Mouse (Mus musculus) liver, embryonic 12.5 days (tissue): ENCODE data around the gene Tnfaip8l1. TPM values are rescaled to one million over a fixed set of nuclear protein-coding genes. Genes with fewer than 3 reads are reported as not detected.

Experiments
- ATAC-seq: fragments of 200-750 bp; cut with Nextera tagmentation; 2 replicates; pipeline ENCODE4 v1.8.0; 2017; ENCODE audit warnings: moderate number of reproducible peaks, mild to moderate bottlenecking, moderate library complexity
- H3K27ac ChIP-seq: fragments of 300-500 bp; sonication (generic); 2 replicates; pipeline ENCODE4 v1.5.1; 2016; ENCODE audit warnings: mild to moderate bottlenecking
- H3K27me3 ChIP-seq: fragments of 300-500 bp; sonication (generic); replicated peaks from 2 replicates; pipeline ENCODE4 v1.6.1; 2016; ENCODE audit warnings: mild to moderate bottlenecking, moderate library complexity
- H3K36me3 ChIP-seq: fragments of 300-500 bp; sonication (generic); 2 replicates; pipeline ENCODE4 v1.6.1; 2016; ENCODE audit warnings: mild to moderate bottlenecking, moderate library complexity
- H3K4me1 ChIP-seq: fragments of 300-500 bp; sonication (generic); 2 replicates; pipeline ENCODE4 v1.6.1; 2016
- H3K4me2 ChIP-seq: fragments of 300-500 bp; sonication (generic); 2 replicates; pipeline ENCODE4 v1.6.1; 2016; ENCODE audit warnings: mild to moderate bottlenecking, moderate library complexity
- H3K4me3 ChIP-seq: fragments of 300-500 bp; sonication (generic); 2 replicates; pipeline ENCODE4 v1.5.1; 2016; ENCODE audit warnings: mild to moderate bottlenecking, moderate library complexity
- H3K9ac ChIP-seq: fragments of 300-500 bp; sonication (generic); 2 replicates; pipeline ENCODE4 v1.6.1; 2016; ENCODE audit warnings: mild to moderate bottlenecking, moderate library complexity
- H3K9me3 ChIP-seq: fragments of 300-500 bp; sonication (generic); replicated peaks from 2 replicates; pipeline ENCODE4 v1.6.1; 2016; ENCODE audit warnings: mild to moderate bottlenecking, moderate library complexity
- WGBS: fragments of 180-500 bp; shearing (Covaris S2); methylation state at CpG from one replicate; pipeline ENCODE4 v1.1.7; 2016; ENCODE audit not compliant: insufficient replicate concordance; 5-methylcytosine and 5-hydroxymethylcytosine counted together
- polyA plus RNA-seq: library from polyadenylated mRNA; unstranded; fragments of >200 nt; fragmentation: Nextera tagmentation; extraction: Ambion mirVana; gene quantifications from 2 replicates; pipeline ENCODE4 v1.2.1, GENCODE M21; 2016

The Tnfaip8l1 gene
- polyA plus RNA-seq, 1 experiment from 2014 or later = 3.7 TPM

DNA sequence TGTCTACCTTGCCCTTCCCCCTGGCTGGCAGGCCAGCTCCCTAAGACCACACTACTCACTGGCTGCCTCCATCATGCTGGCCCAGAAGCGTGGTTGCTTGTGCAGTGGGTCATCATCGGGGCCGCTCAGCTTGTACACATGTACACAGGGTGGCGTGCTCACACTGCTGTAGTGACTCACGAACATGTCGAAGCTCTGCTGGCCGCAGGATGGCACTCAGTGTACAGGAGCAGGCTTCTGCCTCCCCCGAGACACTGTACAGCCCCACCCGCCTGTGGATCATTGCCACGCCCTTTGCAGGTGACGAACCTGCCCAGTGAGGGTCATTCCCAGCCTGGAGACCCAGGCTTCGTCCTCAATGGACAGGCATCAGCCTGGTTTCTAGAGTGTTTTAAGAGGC lies 32.1 kb downstream of the Tnfaip8l1 start:
- no peaks in the 10 kb centered on the region for H3K9me3 ChIP-seq
- no peak overlapping the region for H3K4me3 ChIP-seq
- H3K4me2 ChIP-seq = no peak overlapping the region
- 0 out of 2 replicates have a peak, but pooled peaks have one; percentile 6 for ATAC-seq
- WGBS = 78% methylated on average over 12 of the region's 12 CpGs
- no peaks in the 10 kb centered on the region for H3K27me3 ChIP-seq
- H3K36me3 ChIP-seq = peaks cover 99% of the 10 kb centered on the region
- no peaks in the 10 kb centered on the region for H3K4me1 ChIP-seq
- no peak overlapping the region for H3K27ac ChIP-seq
- H3K9ac ChIP-seq = no peak overlapping the region

DNA sequence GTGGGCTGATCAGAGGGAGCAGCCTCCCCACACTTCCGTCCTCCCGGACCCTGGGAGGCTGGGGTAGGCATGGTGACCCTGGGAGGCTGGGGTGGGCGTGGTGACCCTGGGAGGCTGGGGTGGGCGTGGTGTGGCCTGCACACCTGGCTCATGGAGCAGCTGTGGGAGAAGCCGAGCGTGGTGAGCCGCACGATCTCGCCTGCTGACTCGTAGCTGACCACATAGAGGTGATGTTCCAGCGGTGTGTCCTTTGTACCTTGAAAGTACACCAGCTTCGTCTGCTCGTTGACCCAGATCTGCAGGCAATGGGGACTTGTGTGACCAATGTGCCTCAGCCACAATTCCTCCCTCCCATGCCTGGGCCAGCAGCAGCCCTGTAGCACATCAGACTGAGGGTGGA lies 32.5 kb downstream of the Tnfaip8l1 start:
- H3K36me3 ChIP-seq = peaks cover 95% of the 10 kb centered on the region

DNA sequence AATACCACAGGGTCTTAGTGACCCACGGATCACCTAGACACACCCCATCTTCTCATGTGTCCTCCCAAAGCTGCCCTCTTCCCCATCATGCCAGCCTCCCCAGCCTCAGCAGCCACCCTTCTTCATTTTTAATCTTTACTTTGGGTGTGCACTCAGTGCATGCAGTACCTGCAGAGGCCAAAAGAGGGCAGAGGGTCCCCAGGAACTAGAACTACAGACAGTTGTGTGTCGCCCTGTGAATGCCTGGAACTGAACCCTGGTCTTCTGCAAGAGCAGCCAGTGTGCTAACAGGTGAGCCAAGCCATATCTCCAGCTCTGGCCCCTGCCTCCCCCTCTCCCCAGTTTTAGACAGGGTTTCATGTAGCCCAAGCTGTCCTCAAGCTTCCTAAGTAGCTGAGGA lies 34.6 kb downstream of the Tnfaip8l1 start:
- Histone ChIP-seq H3K36me3 (peaks cover 89% of the 10 kb centered on the region), H3K4me1 (no peaks in the 10 kb centered on the region), H3K27ac (no peak overlapping the region), H3K4me3 (no peak overlapping the region), H3K27me3 (no peaks in the 10 kb centered on the region), H3K9me3 (no peaks in the 10 kb centered on the region), H3K9ac (no peak overlapping the region), H3K4me2 (no peak overlapping the region)
- no peak for ATAC-seq
- 68% methylated on average over 2 of the region's 2 CpGs for WGBS

More for the DNA sequence above, 32.5 kb downstream of the Tnfaip8l1 start:
- Histone ChIP-seq H3K27ac (no peak overlapping the region), H3K4me3 (no peak overlapping the region), H3K9me3 (no peaks in the 10 kb centered on the region), H3K9ac (no peak overlapping the region), H3K27me3 (no peaks in the 10 kb centered on the region), H3K4me1 (no peaks in the 10 kb centered on the region), H3K4me2 (no peak overlapping the region)
- ATAC-seq = peak; percentile 27; the same call in 1 of the 2 replicates
- WGBS = 83% methylated on average over 13 of the region's 13 CpGs

DNA sequence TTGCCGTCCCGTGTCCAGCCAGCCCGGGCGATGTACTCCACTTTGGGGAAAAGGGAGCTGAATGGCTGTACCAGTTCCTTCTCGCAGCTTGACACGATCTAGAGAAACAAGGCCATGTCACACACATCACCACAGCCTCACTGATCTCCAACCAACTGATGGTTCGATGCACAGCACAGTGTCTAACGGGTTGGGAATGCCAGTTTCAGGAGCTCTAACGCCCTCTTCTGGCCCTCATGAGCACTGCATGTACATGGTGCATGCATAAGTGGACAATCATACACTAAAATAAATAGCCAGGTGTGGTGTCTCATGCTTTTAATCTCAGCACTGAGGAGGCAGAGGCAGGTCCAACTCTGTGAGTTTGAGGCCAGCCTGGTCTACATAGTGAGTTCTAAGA lies 38.3 kb downstream of the Tnfaip8l1 start:
- no peak overlapping the region for H3K4me2 ChIP-seq
- H3K9ac ChIP-seq = no peak overlapping the region
- 74% methylated on average over 9 of the region's 9 CpGs for WGBS
- H3K27ac ChIP-seq = no peak overlapping the region
- H3K4me3 ChIP-seq = no peak overlapping the region
- H3K36me3 ChIP-seq = peaks cover 90% of the 10 kb centered on the region
- no peaks in the 10 kb centered on the region for H3K4me1 ChIP-seq
- H3K27me3 ChIP-seq = no peaks in the 10 kb centered on the region
- no peak for ATAC-seq
- no peaks in the 10 kb centered on the region for H3K9me3 ChIP-seq

DNA sequence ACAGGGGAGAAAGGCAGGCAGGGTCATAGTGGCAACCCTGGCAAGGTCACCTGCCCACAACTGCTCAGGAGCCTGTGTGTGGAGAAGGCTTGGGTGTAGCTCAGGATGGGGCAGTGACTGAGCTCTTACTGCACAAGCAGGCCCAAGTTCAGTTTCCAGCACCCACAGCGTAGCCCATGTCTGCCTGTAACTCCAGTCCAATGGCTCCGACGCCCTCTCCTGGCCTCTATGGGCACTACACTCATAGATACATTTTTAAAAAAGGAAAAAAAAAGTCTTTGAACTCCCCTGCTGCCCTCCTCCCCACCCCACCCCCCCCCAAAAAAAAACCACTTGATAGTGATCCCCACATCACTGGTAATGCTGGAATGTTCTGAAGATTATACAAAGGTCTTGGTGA lies 39.4 kb downstream of the Tnfaip8l1 start:
- H3K4me3 ChIP-seq = no peak overlapping the region
- ATAC-seq = no peak
- H3K27ac ChIP-seq = no peak overlapping the region
- 47% methylated on average over 3 of the region's 3 CpGs for WGBS
- peaks cover 90% of the 10 kb centered on the region for H3K36me3 ChIP-seq
- H3K9me3 ChIP-seq = no peaks in the 10 kb centered on the region
- no peaks in the 10 kb centered on the region for H3K27me3 ChIP-seq
- no peak overlapping the region for H3K9ac ChIP-seq
- H3K4me1 ChIP-seq = peaks cover under 1% of the 10 kb centered on the region; the same call in 1 of the 2 replicates
- H3K4me2 ChIP-seq = no peak overlapping the region

DNA sequence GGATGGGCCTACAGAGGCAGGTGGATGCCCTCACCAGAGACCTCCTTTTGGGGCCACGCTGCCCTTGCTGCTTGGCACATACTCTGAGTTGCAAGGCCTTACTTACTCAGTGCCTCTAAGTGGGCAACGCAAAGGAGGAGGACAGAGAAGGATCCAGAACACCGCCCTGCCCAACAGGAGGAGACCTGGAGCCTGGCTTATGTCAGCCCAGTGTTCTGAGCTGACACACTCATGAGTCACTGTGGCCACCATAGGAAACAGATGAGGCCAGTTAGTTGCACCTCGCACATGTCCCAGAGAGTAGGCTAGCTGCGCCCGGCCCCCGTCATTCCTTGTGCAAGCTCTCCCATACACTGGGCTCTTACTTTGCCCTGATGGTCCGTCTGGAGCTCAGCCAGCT lies 40.2 kb downstream of the Tnfaip8l1 start:
- H3K4me1 ChIP-seq = peaks cover 9% of the 10 kb centered on the region
- no peaks in the 10 kb centered on the region for H3K9me3 ChIP-seq
- H3K9ac ChIP-seq = no peak overlapping the region
- H3K36me3 ChIP-seq = peaks cover 90% of the 10 kb centered on the region
- no peak overlapping the region for H3K4me3 ChIP-seq
- no peak overlapping the region for H3K4me2 ChIP-seq
- 87% methylated on average over 8 of the region's 8 CpGs for WGBS
- ATAC-seq = no peak
- no peaks in the 10 kb centered on the region for H3K27me3 ChIP-seq
- H3K27ac ChIP-seq = no peak overlapping the region

DNA sequence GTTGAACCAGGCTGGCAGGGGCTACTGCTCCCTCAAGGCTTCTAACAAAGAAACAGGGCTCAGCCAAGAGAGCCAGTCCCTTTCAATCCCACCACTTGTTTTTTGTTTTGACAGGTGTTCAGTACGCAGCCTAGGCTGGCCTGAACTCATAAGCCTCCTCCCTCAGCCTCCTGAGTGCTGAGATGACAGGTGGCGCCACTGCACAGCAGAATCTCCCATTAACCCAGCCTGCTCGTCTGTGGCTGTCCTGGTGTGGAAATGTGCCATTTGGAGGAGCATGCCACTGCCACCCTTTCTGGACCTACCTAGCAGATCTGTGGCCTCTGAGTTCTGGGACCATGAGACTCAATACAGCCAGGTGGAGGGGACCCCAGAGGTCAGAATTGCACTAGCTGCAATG lies 41.5 kb downstream of the Tnfaip8l1 start:
- Histone ChIP-seq H3K4me2 (no peak overlapping the region), H3K4me3 (no peak overlapping the region), H3K36me3 (peaks cover 90% of the 10 kb centered on the region), H3K27me3 (no peaks in the 10 kb centered on the region), H3K9ac (no peak overlapping the region), H3K9me3 (no peaks in the 10 kb centered on the region), H3K27ac (no peak overlapping the region), H3K4me1 (peaks cover 11% of the 10 kb centered on the region)
- no peak for ATAC-seq
- 69% methylated on average over 3 of the region's 3 CpGs for WGBS

DNA sequence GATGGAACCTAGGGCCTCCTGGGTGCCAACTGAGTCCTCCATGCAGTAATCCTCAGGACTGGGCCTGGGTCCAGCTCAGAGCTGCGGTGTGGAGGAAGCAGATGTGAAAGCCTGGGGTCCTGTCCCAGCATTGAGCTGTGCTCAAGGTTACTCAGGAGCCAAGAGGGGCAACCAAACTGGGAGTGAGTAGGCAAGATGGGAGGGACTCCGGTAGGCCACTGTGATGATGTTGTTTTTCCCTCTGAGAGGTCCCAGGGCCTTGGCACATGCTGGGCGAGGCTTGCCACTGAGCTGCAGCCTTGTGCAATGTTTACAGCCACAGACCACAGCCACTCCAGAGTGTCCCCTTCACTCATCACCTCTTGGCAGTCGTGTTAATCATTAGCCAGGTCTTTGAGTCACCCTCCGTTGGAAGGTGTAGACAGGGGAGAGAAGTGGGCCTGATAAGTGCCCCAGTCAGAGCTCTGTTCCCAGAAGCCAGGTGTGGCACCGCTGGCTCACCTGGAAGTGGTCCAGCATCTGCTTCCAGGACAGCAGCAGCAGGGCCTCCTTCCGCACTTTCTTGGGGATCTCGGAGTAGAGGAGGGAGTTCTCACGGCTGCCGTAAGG lies 44.1 kb downstream of the Tnfaip8l1 start:
- Histone ChIP-seq H3K4me3 (no peak overlapping the region), H3K4me1 (peaks cover 11% of the 10 kb centered on the region), H3K36me3 (peaks cover 100% of the 10 kb centered on the region), H3K27me3 (no peaks in the 10 kb centered on the region), H3K9me3 (no peaks in the 10 kb centered on the region), H3K4me2 (no peak overlapping the region), H3K9ac (no peak overlapping the region), H3K27ac (0 out of 2 replicates have a peak overlapping the region, but pooled peaks have one; percentile 17)
- 81% methylated on average over 10 of the region's 10 CpGs for WGBS
- ATAC-seq = peak; percentile 69

DNA sequence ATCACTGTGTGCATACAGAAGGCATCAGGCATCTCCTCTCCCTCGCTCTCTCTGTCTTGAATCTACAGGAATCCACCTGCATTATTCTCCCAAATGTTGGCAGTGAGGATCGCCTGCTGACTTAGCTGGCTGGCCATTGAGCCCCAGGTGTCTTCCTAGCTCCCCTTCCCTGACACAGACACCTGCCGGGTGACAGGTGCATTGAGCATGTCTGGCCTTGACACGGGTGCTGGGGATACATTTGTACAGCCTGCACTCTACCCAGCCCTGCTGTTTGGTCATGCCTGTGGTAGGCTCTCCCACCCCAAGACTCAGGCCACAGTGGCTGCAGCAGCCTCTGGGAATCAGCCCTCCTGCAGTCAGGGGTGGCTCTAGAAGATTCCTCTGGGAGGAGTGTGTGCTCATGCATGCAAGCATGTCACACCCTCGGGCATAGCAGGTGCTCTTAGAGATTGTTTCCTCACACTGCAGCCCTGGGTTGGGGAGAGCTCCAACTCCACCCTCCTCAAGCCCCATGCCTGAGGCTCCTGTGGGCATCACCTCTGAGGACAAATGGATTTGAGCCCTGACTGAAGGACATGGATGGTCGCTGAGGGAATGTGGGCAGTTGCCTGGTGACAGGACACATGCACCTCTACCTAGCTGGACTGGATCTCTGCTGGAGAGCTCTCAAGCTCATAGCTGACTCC lies 44.9 kb downstream of the Tnfaip8l1 start:
- Histone ChIP-seq H3K27me3 (no peaks in the 10 kb centered on the region), H3K27ac (no peak overlapping the region), H3K36me3 (peaks cover 99% of the 10 kb centered on the region), H3K4me2 (no peak overlapping the region), H3K4me1 (peaks cover 15% of the 10 kb centered on the region), H3K4me3 (no peak overlapping the region), H3K9me3 (no peaks in the 10 kb centered on the region), H3K9ac (no peak overlapping the region)
- WGBS = 76% methylated on average over 6 of the region's 6 CpGs
- no peak for ATAC-seq

DNA sequence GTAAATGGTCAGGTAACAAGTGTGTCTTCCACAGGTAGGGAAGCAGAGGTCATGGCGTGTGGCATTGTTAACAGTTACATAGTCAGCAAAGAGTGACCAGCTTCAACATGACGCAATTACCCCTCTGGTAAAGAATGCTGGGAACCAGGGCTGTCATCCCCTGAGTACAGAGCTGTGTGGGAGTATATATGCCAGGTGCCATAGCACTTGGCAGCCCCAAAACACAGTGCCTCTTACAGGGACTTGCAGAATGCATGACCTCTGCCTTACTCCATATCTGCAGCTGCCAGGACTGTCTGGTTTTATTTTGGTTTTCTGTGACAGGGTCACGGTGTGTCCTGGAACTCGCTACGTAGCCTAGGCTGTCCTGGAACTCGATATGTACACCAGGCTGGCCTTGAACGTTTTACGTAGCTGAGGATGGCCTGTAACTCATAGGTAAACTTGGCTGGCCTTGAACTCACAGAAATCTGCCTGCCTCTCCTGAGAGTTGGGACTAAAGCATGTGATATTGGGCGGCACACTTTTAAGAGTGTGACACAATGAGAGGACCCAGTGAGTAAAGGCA lies 45.8 kb downstream of the Tnfaip8l1 start:
- Histone ChIP-seq H3K27me3 (no peaks in the 10 kb centered on the region), H3K36me3 (peaks cover 90% of the 10 kb centered on the region), H3K9me3 (no peaks in the 10 kb centered on the region), H3K9ac (no peak overlapping the region), H3K4me3 (no peak overlapping the region), H3K4me2 (no peak overlapping the region), H3K4me1 (peaks cover 24% of the 10 kb centered on the region), H3K27ac (no peak overlapping the region)
- 73% methylated on average over 9 of the region's 9 CpGs for WGBS
- no peak for ATAC-seq

DNA sequence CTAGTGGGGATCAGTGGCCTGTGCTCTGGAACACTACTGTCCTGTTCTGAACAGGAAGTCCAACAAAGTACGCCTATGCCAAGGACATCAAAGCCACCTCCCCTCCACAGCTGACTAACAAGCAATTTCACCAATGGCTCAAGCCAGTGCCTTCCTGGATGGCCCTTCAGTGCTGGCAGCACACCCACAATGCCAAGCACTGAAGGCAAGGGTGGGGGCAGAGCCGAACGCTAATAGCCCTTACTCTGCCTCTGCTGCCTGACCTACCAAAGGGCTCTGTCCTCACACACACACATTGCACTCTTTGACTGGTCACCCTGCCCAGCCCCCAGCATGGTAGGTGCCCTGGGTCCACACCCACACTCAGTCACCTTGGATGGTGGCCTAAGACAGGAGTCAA lies 46.5 kb downstream of the Tnfaip8l1 start:
- no peak for ATAC-seq
- H3K27ac ChIP-seq = no peak overlapping the region
- H3K4me3 ChIP-seq = no peak overlapping the region

DNA sequence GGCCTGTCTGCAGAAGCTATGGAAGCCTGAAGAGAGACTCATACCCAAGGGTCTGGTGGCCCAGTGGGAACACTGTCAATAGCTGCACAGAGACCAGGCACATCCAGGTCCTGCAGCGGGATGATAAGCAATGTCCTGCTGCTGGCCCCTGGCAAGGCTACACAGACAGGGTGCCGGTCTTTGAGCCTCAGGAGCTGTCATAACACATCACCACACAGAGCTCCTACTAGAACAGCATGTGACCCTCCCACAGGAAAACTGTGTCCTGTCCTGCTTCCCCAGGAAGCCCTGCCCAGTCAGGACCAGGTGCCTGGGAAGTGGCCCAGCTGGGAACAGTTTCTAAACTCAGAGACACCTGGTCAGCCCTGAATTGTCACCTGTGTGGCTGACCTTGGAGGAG lies 48.8 kb downstream of the Tnfaip8l1 start:
- Histone ChIP-seq H3K4me2 (no peak overlapping the region), H3K36me3 (peaks cover 72% of the 10 kb centered on the region), H3K4me1 (peaks cover 35% of the 10 kb centered on the region), H3K27me3 (no peaks in the 10 kb centered on the region), H3K4me3 (no peak overlapping the region), H3K9me3 (no peaks in the 10 kb centered on the region), H3K27ac (no peak overlapping the region), H3K9ac (no peak overlapping the region)
- WGBS = 80% methylated on average over 2 of the region's 2 CpGs
- no peak for ATAC-seq

More for the DNA sequence above, 46.5 kb downstream of the Tnfaip8l1 start:
- WGBS = 92% methylated on average over 3 of the region's 3 CpGs
- H3K4me2 ChIP-seq = no peak overlapping the region
- H3K9ac ChIP-seq = no peak overlapping the region
- H3K36me3 ChIP-seq = peaks cover 84% of the 10 kb centered on the region
- peaks cover 29% of the 10 kb centered on the region for H3K4me1 ChIP-seq
- H3K27me3 ChIP-seq = no peaks in the 10 kb centered on the region
- H3K9me3 ChIP-seq = no peaks in the 10 kb centered on the region
